Mouse (Mus musculus) liver, adult 2 months (tissue): Measurements from ENCODE around the gene Atp6v1b1.

Experiments
- CTCF ChIP-seq: fragments of 200-500 bp; IDR thresholded peaks from 2 replicates; pipeline ENCODE4 v1.5.1; 2011; ENCODE audit warnings: low read depth, low read length, control low read depth
- POLR2A ChIP-seq: fragments of 200-500 bp; IDR thresholded peaks from 2 replicates; pipeline ENCODE4 v1.6.1; 2011; ENCODE audit warnings: low read length, control low read depth; ENCODE audit not compliant: insufficient read depth; ENCODE audit errors: extremely low read depth

- TF ChIP-seq CTCF (no peak), POLR2A (no peak)
Observed at GRCm38 (mm10) chr6:83714221-83715123, 28.3 kb upstream of the Atp6v1b1 start.
